Mouse (Mus musculus) G1E (cell line): ENCODE measurements around the gene Cda.

Experiments used
- CTCF ChIP-seq: IDR thresholded peaks from 2 replicates; pipeline ENCODE4 v1.5.1; 2012; ENCODE audit warnings: low read depth, low read length, inconsistent platforms, mixed read lengths
- GATA1 ChIP-seq: IDR thresholded peaks from 2 replicates; pipeline ENCODE4 v1.6.1; 2012; ENCODE audit warnings: borderline replicate concordance, low read length, inconsistent platforms, mixed read lengths
- GATA2 ChIP-seq: IDR thresholded peaks from 2 replicates; pipeline ENCODE4 v1.6.1; 2012; ENCODE audit warnings: low read depth, low read length, inconsistent platforms, borderline replicate concordance
- POLR2AphosphoS5 ChIP-seq: IDR thresholded peaks from 2 replicates; pipeline ENCODE4 v1.6.1; 2012; ENCODE audit warnings: low read depth, low read length, inconsistent platforms; ENCODE audit not compliant: insufficient replicate concordance
- TAL1 ChIP-seq: conservative IDR thresholded peaks from 2 replicates; pipeline ENCODE4 v1.6.1; 2012; ENCODE audit warnings: low read depth, low read length, inconsistent platforms, mixed read lengths

- peak; percentile 90 for TF ChIP-seq CTCF
- no peak for TF ChIP-seq TAL1
- TF ChIP-seq GATA1, result no peak
- TF ChIP-seq POLR2AphosphoS5, result no peak
- TF ChIP-seq GATA2, result no peak
Measured at GRCm38 (mm10) chr4:138326077-138326695, 41.6 kb downstream of the Cda start, which contains the start of gene Pink1.
